Mouse (Mus musculus) lung, adult 2 months (tissue): ENCODE measurements around the gene Ppl.

Experiments
- CTCF ChIP-seq: fragments of 200-500 bp; IDR thresholded peaks from 2 replicates; pipeline ENCODE4 v1.5.1; 2011; ENCODE audit warnings: mild to moderate bottlenecking, low read length, control low read depth; ENCODE audit not compliant: insufficient read depth
- POLR2A ChIP-seq: fragments of 200-500 bp; IDR thresholded peaks from 2 replicates; pipeline ENCODE4 v1.6.1; 2011; ENCODE audit warnings: low read depth, mild to moderate bottlenecking, control low read depth, low read length, borderline replicate concordance; ENCODE audit errors: extremely low read depth

GRCm38 (mm10) chr16:5074341-5074740, 57.9 kb downstream of the Ppl start:
- TF ChIP-seq CTCF: no peak
- TF ChIP-seq POLR2A: no peak
